In genomic region chr11:3292062-3292421, GRCm38 (mm10) we compare ENCODE assay signal across 8 mouse cellular contexts. TPM values are rescaled to one million over a fixed set of nuclear protein-coding genes. Genes with fewer than 3 reads are reported as not detected.
DNase-seq lines count a peak whose midpoint lies in the region; ATAC-seq and TF ChIP-seq lines count a peak whose summit lies in the region.

No protein-coding gene starts in this region.

- H3K27me3 ChIP-seq in intestine, embryonic 14.5 days (replicated peaks; ENCODE audit: control insufficient read depth, insufficient read depth, low read length) = no peaks in the 10 kb centered on the region
- H3K27me3 ChIP-seq in liver, postnatal 0 days (ENCODE audit: insufficient read depth, low read length) = no peaks in the 10 kb centered on the region
- no peaks in the 10 kb centered on the region for H3K27me3 ChIP-seq in neural tube, embryonic 13.5 days

- peaks cover 39% of the 10 kb centered on the region for H3K36me3 ChIP-seq in intestine, embryonic 14.5 days (ENCODE audit: control insufficient read depth, insufficient read depth, low read length)
- H3K36me3 ChIP-seq in liver, postnatal 0 days (replicated peaks; ENCODE audit: insufficient read depth, low read length) = peaks cover 33% of the 10 kb centered on the region
- H3K36me3 ChIP-seq in neural tube, embryonic 13.5 days = peaks cover 38% of the 10 kb centered on the region

- TF ChIP-seq EP300 in liver, postnatal 0 days (IDR thresholded peaks at IDR 0.05; ENCODE audit: low read depth) = no peak

- ATAC-seq in intestine, embryonic 14.5 days (replicated peaks; ENCODE audit: low FRiP score, low TSS enrichment, low read depth) = 0 out of 2 replicates have a peak, but pooled peaks have one; percentile 7
- peak; percentile 4 for ATAC-seq in liver, postnatal 0 days
- ATAC-seq in neural tube, embryonic 13.5 days (ENCODE audit: low read depth) = peak; percentile 1; the same call in 1 of the 2 replicates

- H3K27ac ChIP-seq in intestine, embryonic 14.5 days (ENCODE audit: low read depth) = peak overlapping the region; percentile 100
- H3K27ac ChIP-seq in liver, postnatal 0 days (ENCODE audit: low read depth) = peak overlapping the region; percentile 99
- H3K27ac ChIP-seq in neural tube, embryonic 13.5 days (replicated peaks) = peak overlapping the region; percentile 100

- H3K4me2 ChIP-seq in intestine, embryonic 14.5 days (ENCODE audit: low read length) = peak overlapping the region; percentile 95
- peak overlapping the region; percentile 100 for H3K4me2 ChIP-seq in liver, postnatal 0 days (ENCODE audit: low read depth, low read length)
- H3K4me2 ChIP-seq in neural tube, embryonic 13.5 days = peak overlapping the region; percentile 98

- no peaks in the 10 kb centered on the region for H3K9me3 ChIP-seq in intestine, embryonic 14.5 days (ENCODE audit: control insufficient read depth, low read length)
- H3K9me3 ChIP-seq in liver, postnatal 0 days (ENCODE audit: low read length) = no peaks in the 10 kb centered on the region
- H3K9me3 ChIP-seq in neural tube, embryonic 13.5 days = no peaks in the 10 kb centered on the region

- 2% methylated on average over 8 of the region's 8 CpGs for WGBS in intestine, embryonic 14.5 days
- under 1% methylated on average over 8 of the region's 8 CpGs for WGBS in liver, postnatal 0 days (ENCODE audit: insufficient replicate concordance)
- WGBS in neural tube, embryonic 13.5 days = 0% methylated on average over 8 of the region's 8 CpGs

- H3K9ac ChIP-seq in intestine, embryonic 14.5 days (ENCODE audit: low read length) = peak overlapping the region; percentile 98
- peak overlapping the region; percentile 95 for H3K9ac ChIP-seq in liver, postnatal 0 days (replicated peaks)
- peak overlapping the region; percentile 98 for H3K9ac ChIP-seq in neural tube, embryonic 13.5 days

- no peak for TF ChIP-seq CTCF in liver, postnatal 0 days (IDR thresholded peaks at IDR 0.05; ENCODE audit: low read depth)

- H3K4me3 ChIP-seq in intestine, embryonic 14.5 days (ENCODE audit: low read depth, low read length) = peak overlapping the region; percentile 81
- peak overlapping the region; percentile 93 for H3K4me3 ChIP-seq in liver, postnatal 0 days (ENCODE audit: low read depth, low read length)
- H3K4me3 ChIP-seq in neural tube, embryonic 13.5 days = peak overlapping the region; percentile 80

- DNase-seq in ovary, postnatal 10 days (ENCODE audit: low spot score) = peak; percentile 66
- DNase-seq in ovary, adult 18-20 months (ENCODE audit: low spot score) = no peak
- peak; percentile 32 to 52 for DNase-seq in cerebellum, adult 18-20 months
- DNase-seq in gastrocnemius, postnatal 10 days = peak; percentile 50
- peak; percentile 89 for DNase-seq in intestine, embryonic 14.5 days (ENCODE audit: low spot score)
- DNase-seq in liver, postnatal 0 days = peak; percentile 76
- peak; percentile 70 for DNase-seq in urinary bladder, postnatal 14 days (ENCODE audit: low spot score)

- peaks cover 32% of the 10 kb centered on the region for H3K4me1 ChIP-seq in intestine, embryonic 14.5 days (replicated peaks; ENCODE audit: control insufficient read depth, insufficient read depth, low read length)
- H3K4me1 ChIP-seq in liver, postnatal 0 days (ENCODE audit: insufficient read depth) = peaks cover 51% of the 10 kb centered on the region
- peaks cover 75% of the 10 kb centered on the region for H3K4me1 ChIP-seq in neural tube, embryonic 13.5 days (replicated peaks)

RNA-seq across cellular contexts. Expression of gene Patz1, which starts 3.4 kb away (rescaled TPM):
- total RNA-seq in gastrocnemius, postnatal 10 days (2021) = 10 to 100 TPM; 19.5 to 21.0 TPM
- 50.1 and 50.6 TPM in 2 replicates for polyA plus RNA-seq in intestine, embryonic 14.5 days (2014; fragmentation: Nextera tagmentation; extraction: Ambion mirVana)
- 8.6 and 8.8 TPM in 2 replicates for polyA plus RNA-seq in liver, postnatal 0 days (2015; fragmentation: Nextera tagmentation; extraction: Ambion mirVana)
- polyA plus RNA-seq in neural tube, embryonic 13.5 days (2015; fragmentation: Nextera tagmentation; extraction: Ambion mirVana) = 62.2 and 69.6 TPM in 2 replicates

RNA-seq across cellular contexts. Expression of gene Drg1, which starts 25.8 kb away (rescaled TPM):
- total RNA-seq in gastrocnemius, postnatal 10 days (2021) = 10 to 100 TPM; 47.3 to 52.0 TPM
- 221 and 234 TPM in 2 replicates for polyA plus RNA-seq in intestine, embryonic 14.5 days (2014; fragmentation: Nextera tagmentation; extraction: Ambion mirVana)
- 83.1 and 84.7 TPM in 2 replicates for polyA plus RNA-seq in liver, postnatal 0 days (2015; fragmentation: Nextera tagmentation; extraction: Ambion mirVana)
- 231 and 270 TPM in 2 replicates for polyA plus RNA-seq in neural tube, embryonic 13.5 days (2015; fragmentation: Nextera tagmentation; extraction: Ambion mirVana)

RNA-seq across cellular contexts. Expression of gene Pik3ip1, which starts 38.2 kb away (rescaled TPM):
- total RNA-seq in gastrocnemius, postnatal 10 days (2021) = 10 to 100 TPM; 11.0 to 15.8 TPM
- polyA plus RNA-seq in intestine, embryonic 14.5 days (2014; fragmentation: Nextera tagmentation; extraction: Ambion mirVana) = 9.9 and 14.1 TPM in 2 replicates
- polyA plus RNA-seq in liver, postnatal 0 days (2015; fragmentation: Nextera tagmentation; extraction: Ambion mirVana) = 2.4 and 2.5 TPM in 2 replicates
- polyA plus RNA-seq in neural tube, embryonic 13.5 days (2015; fragmentation: Nextera tagmentation; extraction: Ambion mirVana) = 26.5 and 29.7 TPM in 2 replicates
